Mouse (Mus musculus): Measurements from ENCODE around the gene Lrrc3c. TPM values are rescaled to one million over a fixed set of nuclear protein-coding genes. Genes with fewer than 3 reads are reported as not detected.
A peak's percentile ranks its signal among the peaks of the same experiment; 100 is the strongest.

The Lrrc3c gene
- not detected in 2 replicates for polyA plus RNA-seq (2015; fragmentation: Nextera tagmentation; extraction: Ambion mirVana)

GRCm38 (mm10) chr11:98597991-98598390 is at the start of gene Lrrc3c:
Lrrc3c (plus strand) TSS chr11:98598291.
- Histone ChIP-seq H3K9ac (ENCODE audit: low read length) (peak within 1 kb of the TSS; percentile 38; the same call in 1 of the 2 replicates), H3K4me2 (ENCODE audit: low read depth, low read length) (peak within 1 kb of the TSS; percentile 2; the same call in 1 of the 2 replicates), H3K27me3 (ENCODE audit: control insufficient read depth, insufficient read depth, low read length) (peaks cover 14% of the 10 kb centered on the region), H3K9me3 (replicated peaks; ENCODE audit: control insufficient read depth, low read length) (no peaks in the 10 kb centered on the region), H3K36me3 (ENCODE audit: control insufficient read depth, insufficient read depth) (no peaks in the 10 kb centered on the region), H3K4me1 (ENCODE audit: control insufficient read depth, insufficient read depth, low read length) (peaks cover 21% of the 10 kb centered on the region), H3K4me3 (ENCODE audit: low read length) (no peak within 1 kb of the TSS), H3K27ac (ENCODE audit: low read length) (no peak within 1 kb of the TSS)
- 85% methylated on average over 8 of the region's 8 CpGs for WGBS
- no peak for ATAC-seq (replicated peaks; ENCODE audit: extremely low read depth, insufficient read depth, low FRiP score)

GRCm38 (mm10) chr11:98549363-98549762 is 48.7 kb upstream of the Lrrc3c start:
- 0 out of 2 replicates have a peak, but pooled peaks cover 3% of the 10 kb centered on the region for H3K9me3 ChIP-seq (replicated peaks; ENCODE audit: control insufficient read depth, low read length)
- 59% methylated on average over 4 of the region's 4 CpGs for WGBS
- H3K4me3 ChIP-seq (ENCODE audit: low read length) = no peak overlapping the region
- ATAC-seq (replicated peaks; ENCODE audit: extremely low read depth, insufficient read depth, low FRiP score) = no peak
- no peak overlapping the region for H3K27ac ChIP-seq (ENCODE audit: low read length)
- H3K36me3 ChIP-seq (ENCODE audit: control insufficient read depth, insufficient read depth) = no peaks in the 10 kb centered on the region
- H3K4me1 ChIP-seq (ENCODE audit: control insufficient read depth, insufficient read depth, low read length) = peaks cover 8% of the 10 kb centered on the region
- H3K27me3 ChIP-seq (ENCODE audit: control insufficient read depth, insufficient read depth, low read length) = peaks cover 38% of the 10 kb centered on the region
- H3K4me2 ChIP-seq (ENCODE audit: low read depth, low read length) = no peak overlapping the region
- no peak overlapping the region for H3K9ac ChIP-seq (ENCODE audit: low read length)

- no peak for ATAC-seq (replicated peaks; ENCODE audit: extremely low read depth, insufficient read depth, low FRiP score)
- no peaks in the 10 kb centered on the region for H3K36me3 ChIP-seq (ENCODE audit: control insufficient read depth, insufficient read depth)
- 18% methylated on average over 20 of the region's 20 CpGs for WGBS
- peak overlapping the region; percentile 88 for H3K9ac ChIP-seq (ENCODE audit: low read length)
- 0 out of 2 replicates have a peak, but pooled peaks cover 3% of the 10 kb centered on the region for H3K9me3 ChIP-seq (replicated peaks; ENCODE audit: control insufficient read depth, low read length)
- peak overlapping the region; percentile 81 for H3K4me2 ChIP-seq (ENCODE audit: low read depth, low read length)
- peaks cover 8% of the 10 kb centered on the region for H3K4me1 ChIP-seq (ENCODE audit: control insufficient read depth, insufficient read depth, low read length)
- H3K27me3 ChIP-seq (ENCODE audit: control insufficient read depth, insufficient read depth, low read length) = peaks cover 37% of the 10 kb centered on the region
- peak overlapping the region; percentile 91 for H3K4me3 ChIP-seq (ENCODE audit: low read length)
- H3K27ac ChIP-seq (ENCODE audit: low read length) = no peak overlapping the region
These were observed 47.6 kb upstream of the Lrrc3c start for GRCm38 (mm10) chr11:98550311-98550974.

- Histone ChIP-seq H3K4me2 (ENCODE audit: low read depth, low read length) (peak within 1 kb of the TSS; percentile 81), H3K9ac (ENCODE audit: low read length) (peak within 1 kb of the TSS; percentile 88), H3K27ac (ENCODE audit: low read length) (peak within 1 kb of the TSS; percentile 82), H3K27me3 (ENCODE audit: control insufficient read depth, insufficient read depth, low read length) (peaks cover 29% of the 10 kb centered on the region), H3K9me3 (replicated peaks; ENCODE audit: control insufficient read depth, low read length) (0 out of 2 replicates have a peak, but pooled peaks cover 3% of the 10 kb centered on the region), H3K4me1 (ENCODE audit: control insufficient read depth, insufficient read depth, low read length) (peaks cover 8% of the 10 kb centered on the region), H3K4me3 (ENCODE audit: low read length) (peak within 1 kb of the TSS; percentile 91), H3K36me3 (ENCODE audit: control insufficient read depth, insufficient read depth) (no peaks in the 10 kb centered on the region)
- peak; percentile 97 for ATAC-seq (replicated peaks; ENCODE audit: extremely low read depth, insufficient read depth, low FRiP score)
- WGBS = 1% methylated on average over 51 of the region's 51 CpGs
These were observed 46.9 kb upstream of the Lrrc3c start, which contains the start of gene Zpbp2 for GRCm38 (mm10) chr11:98550975-98551828. Zpbp2 (plus strand) TSS chr11:98551097.

- no peak for ATAC-seq (replicated peaks; ENCODE audit: extremely low read depth, insufficient read depth, low FRiP score)
- Histone ChIP-seq H3K4me3 (ENCODE audit: low read length) (no peak overlapping the region), H3K4me2 (ENCODE audit: low read depth, low read length) (no peak overlapping the region), H3K9ac (ENCODE audit: low read length) (no peak overlapping the region), H3K27me3 (ENCODE audit: control insufficient read depth, insufficient read depth, low read length) (peaks cover 7% of the 10 kb centered on the region), H3K27ac (ENCODE audit: low read length) (no peak overlapping the region), H3K4me1 (ENCODE audit: control insufficient read depth, insufficient read depth, low read length) (peaks cover 8% of the 10 kb centered on the region), H3K9me3 (replicated peaks; ENCODE audit: control insufficient read depth, low read length) (0 out of 2 replicates have a peak, but pooled peaks cover 3% of the 10 kb centered on the region), H3K36me3 (ENCODE audit: control insufficient read depth, insufficient read depth) (no peaks in the 10 kb centered on the region)
- WGBS = 85% methylated on average over 4 of the region's 4 CpGs
These were observed 44.1 kb upstream of the Lrrc3c start for GRCm38 (mm10) chr11:98553966-98554365.

GRCm38 (mm10) chr11:98555124-98555700 is 42.9 kb upstream of the Lrrc3c start:
- Histone ChIP-seq H3K27me3 (ENCODE audit: control insufficient read depth, insufficient read depth, low read length) (peaks cover under 1% of the 10 kb centered on the region), H3K9me3 (replicated peaks; ENCODE audit: control insufficient read depth, low read length) (0 out of 2 replicates have a peak, but pooled peaks cover 3% of the 10 kb centered on the region), H3K4me1 (ENCODE audit: control insufficient read depth, insufficient read depth, low read length) (peaks cover 8% of the 10 kb centered on the region), H3K9ac (ENCODE audit: low read length) (no peak overlapping the region), H3K4me2 (ENCODE audit: low read depth, low read length) (no peak overlapping the region), H3K4me3 (ENCODE audit: low read length) (no peak overlapping the region), H3K27ac (ENCODE audit: low read length) (no peak overlapping the region), H3K36me3 (ENCODE audit: control insufficient read depth, insufficient read depth) (no peaks in the 10 kb centered on the region)
- no peak for ATAC-seq (replicated peaks; ENCODE audit: extremely low read depth, insufficient read depth, low FRiP score)
- WGBS = 64% methylated on average over 12 of the region's 12 CpGs

GRCm38 (mm10) chr11:98560942-98561341 is 37.1 kb upstream of the Lrrc3c start:
- H3K4me2 ChIP-seq (ENCODE audit: low read depth, low read length) = no peak overlapping the region
- H3K4me1 ChIP-seq (ENCODE audit: control insufficient read depth, insufficient read depth, low read length) = peaks cover 2% of the 10 kb centered on the region; the same call in 1 of the 2 replicates
- H3K4me3 ChIP-seq (ENCODE audit: low read length) = no peak overlapping the region
- no peaks in the 10 kb centered on the region; the same call in 1 of the 2 replicates for H3K27me3 ChIP-seq (ENCODE audit: control insufficient read depth, insufficient read depth, low read length)
- ATAC-seq (replicated peaks; ENCODE audit: extremely low read depth, insufficient read depth, low FRiP score) = no peak
- H3K27ac ChIP-seq (ENCODE audit: low read length) = no peak overlapping the region; the same call in 1 of the 2 replicates
- no peak overlapping the region for H3K9ac ChIP-seq (ENCODE audit: low read length)
- H3K9me3 ChIP-seq (replicated peaks; ENCODE audit: control insufficient read depth, low read length) = no peaks in the 10 kb centered on the region
- WGBS = 17% methylated on average over 7 of the region's 7 CpGs
- H3K36me3 ChIP-seq (ENCODE audit: control insufficient read depth, insufficient read depth) = no peaks in the 10 kb centered on the region

GRCm38 (mm10) chr11:98563025-98563424 is 35.1 kb upstream of the Lrrc3c start:
- WGBS = 70% methylated on average over 3 of the region's 3 CpGs
- no peak overlapping the region for H3K27ac ChIP-seq (ENCODE audit: low read length)
- H3K4me2 ChIP-seq (ENCODE audit: low read depth, low read length) = no peak overlapping the region
- ATAC-seq (replicated peaks; ENCODE audit: extremely low read depth, insufficient read depth, low FRiP score) = no peak
- no peak overlapping the region for H3K4me3 ChIP-seq (ENCODE audit: low read length)
- no peaks in the 10 kb centered on the region for H3K27me3 ChIP-seq (ENCODE audit: control insufficient read depth, insufficient read depth, low read length)
- H3K9me3 ChIP-seq (replicated peaks; ENCODE audit: control insufficient read depth, low read length) = no peaks in the 10 kb centered on the region
- H3K4me1 ChIP-seq (ENCODE audit: control insufficient read depth, insufficient read depth, low read length) = peaks cover 2% of the 10 kb centered on the region; the same call in 1 of the 2 replicates
- no peaks in the 10 kb centered on the region for H3K36me3 ChIP-seq (ENCODE audit: control insufficient read depth, insufficient read depth)
- no peak overlapping the region for H3K9ac ChIP-seq (ENCODE audit: low read length)

Data from heart, embryonic 16.5 days (tissue).